Mouse (Mus musculus) hindbrain, embryonic 13.5 days (tissue): ENCODE data around the gene Pafah1b2. TPM values are rescaled to one million over a fixed set of nuclear protein-coding genes. Genes with fewer than 3 reads are reported as not detected.

Experiments
- ATAC-seq: fragments of 200-750 bp; cut with Nextera tagmentation; 2 replicates; pipeline ENCODE4 v1.8.0; 2017; ENCODE audit warnings: moderate TSS enrichment; ENCODE audit not compliant: low FRiP score
- H3K27ac ChIP-seq: fragments of 300-500 bp; sonication (generic); 2 replicates; pipeline ENCODE4 v1.5.1; 2015; ENCODE audit warnings: inconsistent platforms, mild to moderate bottlenecking, moderate library complexity
- H3K27me3 ChIP-seq: fragments of 300-500 bp; sonication (generic); 2 replicates; pipeline ENCODE4 v1.6.1; 2015; ENCODE audit warnings: mild to moderate bottlenecking, inconsistent platforms
- H3K36me3 ChIP-seq: fragments of 300-500 bp; sonication (generic); 2 replicates; pipeline ENCODE4 v1.6.1; 2015; ENCODE audit warnings: mild to moderate bottlenecking, inconsistent platforms
- H3K4me1 ChIP-seq: fragments of 300-500 bp; sonication (generic); replicated peaks from 2 replicates; pipeline ENCODE4 v1.6.1; 2015; ENCODE audit warnings: inconsistent platforms
- H3K4me2 ChIP-seq: fragments of 300-500 bp; sonication (generic); 2 replicates; pipeline ENCODE4 v1.6.1; 2015; ENCODE audit warnings: inconsistent platforms, mild to moderate bottlenecking, moderate library complexity
- H3K4me3 ChIP-seq: fragments of 300-500 bp; sonication (generic); 2 replicates; pipeline ENCODE4 v1.5.1; 2015; ENCODE audit warnings: mild to moderate bottlenecking, inconsistent platforms
- H3K9ac ChIP-seq: fragments of 300-500 bp; sonication (generic); 2 replicates; pipeline ENCODE4 v1.6.1; 2015; ENCODE audit warnings: mild to moderate bottlenecking, inconsistent platforms
- H3K9me3 ChIP-seq: fragments of 300-500 bp; sonication (generic); 2 replicates; pipeline ENCODE4 v1.6.1; 2016; ENCODE audit warnings: inconsistent platforms
- WGBS: fragments of 180-500 bp; shearing (Covaris S2); methylation state at CpG from one replicate; pipeline ENCODE4 v1.1.7; 2015; 5-methylcytosine and 5-hydroxymethylcytosine counted together
- polyA plus RNA-seq: library from polyadenylated mRNA; unstranded; fragments of >200 nt; fragmentation: Nextera tagmentation; extraction: Ambion mirVana; gene quantifications from 2 replicates; pipeline ENCODE4 v1.2.1, GENCODE M21; 2015

The Pafah1b2 gene
- polyA plus RNA-seq, 1 experiment from 2014 or later: 301 TPM

GRCm38 (mm10) chr9:45944506-45945400 lies 67.7 kb downstream of the Pafah1b2 start:
- Histone ChIP-seq H3K4me3 (no peak overlapping the region), H3K4me1 (no peaks in the 10 kb centered on the region), H3K4me2 (no peak overlapping the region), H3K27me3 (no peaks in the 10 kb centered on the region), H3K9ac (no peak overlapping the region), H3K36me3 (peaks cover 95% of the 10 kb centered on the region), H3K9me3 (no peaks in the 10 kb centered on the region), H3K27ac (no peak overlapping the region)
- no peak for ATAC-seq
- WGBS: 90% methylated on average over 13 of the region's 13 CpGs

- Histone ChIP-seq H3K4me1 (no peaks in the 10 kb centered on the region), H3K27me3 (no peaks in the 10 kb centered on the region), H3K9ac (no peak overlapping the region), H3K4me3 (no peak overlapping the region), H3K9me3 (no peaks in the 10 kb centered on the region), H3K4me2 (no peak overlapping the region), H3K27ac (no peak overlapping the region), H3K36me3 (peaks cover 95% of the 10 kb centered on the region)
- no peak for ATAC-seq
- 93% methylated on average over 8 of the region's 8 CpGs for WGBS
Observed at GRCm38 (mm10) chr9:45943628-45944505, 68.6 kb downstream of the Pafah1b2 start.

DNA sequence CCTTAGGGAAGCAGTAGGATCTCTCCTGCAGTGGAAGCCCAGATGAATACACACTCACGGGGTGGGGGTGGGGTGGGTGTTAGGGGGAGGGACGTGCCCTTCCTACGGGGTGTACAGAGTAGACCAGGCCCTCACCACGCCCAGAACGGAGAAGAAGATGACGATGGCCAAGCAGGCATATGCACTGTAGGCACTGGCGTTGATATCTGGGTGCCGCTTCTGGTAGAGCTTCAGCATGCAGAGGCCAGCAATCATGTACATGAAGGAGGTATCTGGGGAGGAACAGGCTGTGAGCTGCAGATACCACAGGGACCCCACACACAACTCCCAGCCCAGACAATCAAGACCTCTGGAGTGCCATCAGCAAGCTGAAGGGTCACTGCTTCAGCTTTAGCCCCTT lies 69.6 kb downstream of the Pafah1b2 start:
- H3K27ac ChIP-seq: no peak overlapping the region
- H3K9me3 ChIP-seq: no peaks in the 10 kb centered on the region
- no peak overlapping the region for H3K4me3 ChIP-seq
- H3K36me3 ChIP-seq: peaks cover 95% of the 10 kb centered on the region
- H3K4me1 ChIP-seq: no peaks in the 10 kb centered on the region
- WGBS: 95% methylated on average over 8 of the region's 8 CpGs
- no peak overlapping the region for H3K9ac ChIP-seq
- H3K4me2 ChIP-seq: no peak overlapping the region
- no peak for ATAC-seq
- H3K27me3 ChIP-seq: no peaks in the 10 kb centered on the region

GRCm38 (mm10) chr9:45942464-45942863 lies 70.0 kb downstream of the Pafah1b2 start:
- Histone ChIP-seq H3K9ac (no peak overlapping the region), H3K36me3 (peaks cover 92% of the 10 kb centered on the region), H3K9me3 (no peaks in the 10 kb centered on the region), H3K27me3 (no peaks in the 10 kb centered on the region), H3K4me3 (no peak overlapping the region), H3K4me1 (no peaks in the 10 kb centered on the region), H3K4me2 (no peak overlapping the region), H3K27ac (no peak overlapping the region)
- WGBS: 92% methylated on average over 16 of the region's 16 CpGs
- ATAC-seq: no peak

GRCm38 (mm10) chr9:45941329-45941888 lies 71.1 kb downstream of the Pafah1b2 start:
- H3K36me3 ChIP-seq: peaks cover 81% of the 10 kb centered on the region
- no peak overlapping the region for H3K9ac ChIP-seq
- H3K4me3 ChIP-seq: no peak overlapping the region
- no peaks in the 10 kb centered on the region for H3K4me1 ChIP-seq
- H3K27me3 ChIP-seq: peaks cover 3% of the 10 kb centered on the region; the same call in 1 of the 2 replicates
- no peak overlapping the region for H3K4me2 ChIP-seq
- no peaks in the 10 kb centered on the region for H3K9me3 ChIP-seq
- 65% methylated on average over 17 of the region's 18 CpGs for WGBS
- ATAC-seq: no peak
- H3K27ac ChIP-seq: no peak overlapping the region

DNA sequence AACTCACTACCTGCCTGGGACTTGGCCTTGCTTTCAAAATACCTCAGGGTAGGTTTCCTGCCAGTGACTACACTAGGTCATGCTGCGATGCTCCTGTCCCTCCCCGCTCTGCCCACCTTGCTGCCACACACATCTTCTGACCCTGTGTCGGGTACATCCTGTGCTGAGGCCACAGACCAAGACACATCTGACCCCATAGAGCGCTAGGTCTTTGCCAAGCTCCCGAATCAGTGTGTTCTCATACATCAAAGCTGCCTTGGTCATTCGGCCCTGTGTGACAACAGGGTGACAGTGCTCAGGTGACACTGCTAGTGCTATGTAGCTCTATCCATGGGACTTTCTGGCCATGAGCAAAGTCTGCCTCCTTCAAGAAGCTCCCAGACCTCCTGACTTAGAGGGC lies 72.7 kb downstream of the Pafah1b2 start:
- H3K27me3 ChIP-seq: peaks cover 4% of the 10 kb centered on the region; the same call in 1 of the 2 replicates
- no peak overlapping the region for H3K9ac ChIP-seq
- no peak overlapping the region for H3K4me2 ChIP-seq
- H3K9me3 ChIP-seq: no peaks in the 10 kb centered on the region
- H3K4me3 ChIP-seq: no peak overlapping the region
- WGBS: 98% methylated on average over 6 of the region's 6 CpGs
- H3K4me1 ChIP-seq: peaks cover 9% of the 10 kb centered on the region
- no peak for ATAC-seq
- H3K27ac ChIP-seq: no peak overlapping the region
- peaks cover 65% of the 10 kb centered on the region for H3K36me3 ChIP-seq

GRCm38 (mm10) chr9:45938952-45939637 lies 73.4 kb downstream of the Pafah1b2 start:
- Histone ChIP-seq H3K27me3 (peaks cover 4% of the 10 kb centered on the region; the same call in 1 of the 2 replicates), H3K4me2 (no peak overlapping the region), H3K36me3 (peaks cover 58% of the 10 kb centered on the region), H3K9ac (no peak overlapping the region), H3K4me1 (peaks cover 9% of the 10 kb centered on the region), H3K27ac (no peak overlapping the region), H3K9me3 (no peaks in the 10 kb centered on the region), H3K4me3 (no peak overlapping the region)
- no peak for ATAC-seq
- WGBS: 91% methylated on average over 15 of the region's 15 CpGs

GRCm38 (mm10) chr9:45938088-45938487 lies 74.4 kb downstream of the Pafah1b2 start:
- WGBS: 93% methylated on average over 8 of the region's 8 CpGs
- Histone ChIP-seq H3K27ac (no peak overlapping the region), H3K9ac (no peak overlapping the region), H3K4me3 (no peak overlapping the region), H3K4me2 (no peak overlapping the region), H3K4me1 (peaks cover 9% of the 10 kb centered on the region), H3K36me3 (peaks cover 55% of the 10 kb centered on the region), H3K9me3 (no peaks in the 10 kb centered on the region), H3K27me3 (peaks cover 4% of the 10 kb centered on the region; the same call in 1 of the 2 replicates)
- no peak for ATAC-seq

GRCm38 (mm10) chr9:45936883-45937282 lies 75.6 kb downstream of the Pafah1b2 start:
- 21% methylated on average over 3 of the region's 3 CpGs for WGBS
- Histone ChIP-seq H3K27ac (no peak overlapping the region), H3K9me3 (no peaks in the 10 kb centered on the region), H3K4me1 (peaks cover 9% of the 10 kb centered on the region), H3K27me3 (peaks cover 4% of the 10 kb centered on the region; the same call in 1 of the 2 replicates), H3K9ac (no peak overlapping the region), H3K4me3 (no peak overlapping the region), H3K36me3 (peaks cover 46% of the 10 kb centered on the region), H3K4me2 (no peak overlapping the region)
- peak; percentile 72 for ATAC-seq

- no peak within 1 kb of the TSS for H3K4me3 ChIP-seq
- ATAC-seq: no peak
- H3K9me3 ChIP-seq: no peaks in the 10 kb centered on the region
- WGBS: 15% methylated on average over 21 of the region's 21 CpGs
- no peak within 1 kb of the TSS for H3K27ac ChIP-seq
- peaks cover 45% of the 10 kb centered on the region for H3K36me3 ChIP-seq
- peaks cover 4% of the 10 kb centered on the region; the same call in 1 of the 2 replicates for H3K27me3 ChIP-seq
- peaks cover 9% of the 10 kb centered on the region for H3K4me1 ChIP-seq
- H3K9ac ChIP-seq: peak within 1 kb of the TSS; percentile 35
- peak within 1 kb of the TSS; percentile 35 for H3K4me2 ChIP-seq
Observed at GRCm38 (mm10) chr9:45935628-45936210, 76.8 kb downstream of the Pafah1b2 start, which contains the start of gene Tagln. Tagln (minus strand) TSS chr9:45936058.
